Mouse (Mus musculus) kidney, postnatal 0 days (tissue): ENCODE measurements at regions not wholly inside any gene's neighbourhood (a gene's known extent, or its start where the extent isn't known, plus 50 kb on each side); places are given as distances from the start of the nearest gene placed in this dataset.

Source experiments
- ATAC-seq: fragments of 200-750 bp; cut with Nextera tagmentation; replicated peaks from 2 replicates; pipeline ENCODE4 v1.8.0; 2017; ENCODE audit warnings: low read depth, moderate number of reproducible peaks, moderate TSS enrichment, moderate library complexity; ENCODE audit not compliant: low FRiP score
- DNase-seq: peaks from one replicate; pipeline ENCODE4 v3.0.0-alpha.2; 2016; ENCODE audit warnings: low spot score
- H3K27ac ChIP-seq: fragments of 300-500 bp; sonication (generic); 2 replicates; pipeline ENCODE4 v1.5.1; 2014; ENCODE audit warnings: mild to moderate bottlenecking
- H3K27me3 ChIP-seq: fragments of 300-500 bp; sonication (generic); 2 replicates; pipeline ENCODE4 v1.6.1; 2014; ENCODE audit warnings: low read length, mixed read lengths; ENCODE audit not compliant: insufficient read depth
- H3K36me3 ChIP-seq: fragments of 300-500 bp; sonication (generic); 2 replicates; pipeline ENCODE4 v1.6.1; 2014; ENCODE audit warnings: low read length, mixed read lengths; ENCODE audit not compliant: insufficient read depth
- H3K4me1 ChIP-seq: fragments of 300-500 bp; sonication (generic); replicated peaks from 2 replicates; pipeline ENCODE4 v1.6.1; 2014; ENCODE audit warnings: antibody characterized with exemption, low read length, mixed read lengths; ENCODE audit not compliant: insufficient read depth
- H3K4me2 ChIP-seq: fragments of 300-500 bp; sonication (generic); 2 replicates; pipeline ENCODE4 v1.6.1; 2014; ENCODE audit warnings: mild to moderate bottlenecking, low read length, moderate library complexity, mixed read lengths
- H3K4me3 ChIP-seq: fragments of 300-500 bp; sonication (generic); replicated peaks from 2 replicates; pipeline ENCODE4 v1.5.1; 2014; ENCODE audit warnings: low read depth, low read length
- H3K9ac ChIP-seq: fragments of 300-500 bp; sonication (generic); 2 replicates; pipeline ENCODE4 v1.6.1; 2014; ENCODE audit warnings: low read depth, low read length
- H3K9me3 ChIP-seq: fragments of 300-500 bp; sonication (generic); replicated peaks from 2 replicates; pipeline ENCODE4 v1.6.1; 2016; ENCODE audit warnings: low read length, inconsistent platforms, mixed read lengths
- CTCF ChIP-seq: IDR thresholded peaks from 2 replicates; pipeline ENCODE4 v1.5.1; 2016; ENCODE audit warnings: antibody characterized with exemption, low read depth, mild to moderate bottlenecking, moderate library complexity
- WGBS: fragments of 180-500 bp; shearing (Covaris S2); extraction: QIAGEN DNeasy Blood & Tissue Kit; methylation state at CpG from one replicate; pipeline ENCODE4 v1.1.7; 2014; 5-methylcytosine and 5-hydroxymethylcytosine counted together

DNA sequence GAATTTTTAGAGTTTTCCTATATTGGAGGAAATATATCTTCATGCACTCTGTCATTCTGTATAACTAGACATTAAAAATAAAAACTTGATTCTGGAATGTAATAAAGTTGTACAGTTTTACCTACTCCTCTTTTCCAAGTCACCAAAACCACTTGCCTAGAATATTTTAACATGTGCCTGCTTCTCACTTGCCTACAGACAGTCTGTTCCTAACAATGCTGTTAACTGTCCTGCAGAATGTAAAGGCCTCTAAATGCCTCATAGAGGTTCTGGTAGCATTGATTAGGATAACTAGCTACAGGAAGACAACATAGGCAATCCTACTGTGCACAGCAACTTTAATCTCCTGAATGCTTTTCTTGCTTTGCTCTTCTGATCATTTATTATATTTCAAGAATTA lies 614.9 kb upstream of the Pcdh7 start:
- ATAC-seq (no peak), DNase-seq (no peak)
- Histone ChIP-seq H3K27me3 (no peaks in the 10 kb centered on the region), H3K9ac (no peak overlapping the region), H3K4me1 (no peaks in the 10 kb centered on the region), H3K36me3 (no peaks in the 10 kb centered on the region), H3K9me3 (no peaks in the 10 kb centered on the region), H3K4me3 (no peak overlapping the region), H3K4me2 (no peak overlapping the region), H3K27ac (no peak overlapping the region)
- no peak for TF ChIP-seq CTCF

GRCm38 (mm10) chr5:57128478-57128877 lies 589.3 kb upstream of the Pcdh7 start:
- peak; percentile 12 for DNase-seq
- WGBS = 61% methylated on average over 1 of the region's 1 CpGs
- H3K27me3 ChIP-seq = no peaks in the 10 kb centered on the region

More at GRCm38 (mm10) chr5:57128478-57128877, 589.3 kb upstream of the Pcdh7 start:
- Histone ChIP-seq H3K36me3 (no peaks in the 10 kb centered on the region), H3K27ac (no peak overlapping the region), H3K9me3 (no peaks in the 10 kb centered on the region), H3K4me2 (no peak overlapping the region), H3K4me1 (no peaks in the 10 kb centered on the region), H3K9ac (no peak overlapping the region), H3K4me3 (no peak overlapping the region)
- peak; percentile 54 for TF ChIP-seq CTCF
- ATAC-seq = no peak
